Mouse (Mus musculus): ENCODE measurements around the gene Heyl.

DNA sequence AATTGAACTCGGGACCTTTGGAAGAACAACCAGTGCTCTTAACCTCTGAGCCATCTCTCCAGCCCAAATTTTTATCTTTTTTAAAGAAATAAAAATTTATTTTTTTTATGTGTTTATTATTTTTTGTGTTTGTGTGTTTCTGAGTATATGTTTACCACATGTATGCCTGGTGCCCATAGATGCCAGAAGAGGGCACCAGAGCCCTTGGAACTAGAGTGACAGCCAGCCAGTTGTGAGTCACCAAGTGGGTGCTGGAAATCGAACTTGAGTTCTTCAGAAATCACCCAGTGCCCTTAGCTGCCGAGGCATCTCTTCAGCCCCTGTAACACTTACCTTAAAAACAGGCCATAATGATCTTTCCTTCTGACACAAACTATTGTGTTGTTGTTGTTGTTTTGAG, 37.7 kb downstream of the Heyl start:
- TF ChIP-seq CTCF (IDR thresholded peaks at IDR 0.05) (no peak), POLR2A (IDR thresholded peaks at IDR 0.05; ENCODE audit: insufficient read depth, low read depth, low read length) (no peak), EP300 (IDR thresholded peaks at IDR 0.05; ENCODE audit: insufficient read depth, low read depth, low read length) (no peak)
